Mouse (Mus musculus): ENCODE measurements around the gene Fbxo22.

DNA sequence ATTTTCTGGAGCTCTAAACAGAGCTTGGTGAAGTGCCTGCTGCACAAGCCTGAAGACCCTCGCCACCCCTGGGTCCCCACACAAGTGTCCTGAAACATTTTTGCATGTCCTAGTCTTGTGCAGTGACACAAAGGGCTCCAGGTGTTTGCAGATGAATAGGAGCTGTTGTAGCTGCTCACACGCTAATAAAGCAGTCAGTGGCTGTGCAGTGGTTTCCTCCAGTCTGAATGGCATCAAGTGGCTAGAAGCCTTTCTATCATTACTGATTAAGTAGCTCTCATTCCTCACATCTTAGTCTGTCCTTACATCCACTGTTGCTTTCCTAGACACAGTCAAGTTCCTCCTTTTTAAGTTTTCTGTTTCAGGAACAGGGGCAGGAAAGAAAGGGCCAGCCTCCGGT is 6.9 kb downstream of the Fbxo22 start:
- TF ChIP-seq POLR2A (IDR thresholded peaks at IDR 0.05; ENCODE audit: borderline replicate concordance, control insufficient read depth, low read depth, low read length), result no peak
- no peak for TF ChIP-seq CTCF (IDR thresholded peaks at IDR 0.05; ENCODE audit: control insufficient read depth, insufficient read depth, low read length)
